Mouse (Mus musculus) forebrain, embryonic 14.5 days (tissue): Measurements from ENCODE around the gene Ccr6. TPM values are rescaled to one million over a fixed set of nuclear protein-coding genes. Genes with fewer than 3 reads are reported as not detected.

Experiments used
- ATAC-seq: fragments of 200-750 bp; cut with Nextera tagmentation; 2 replicates; pipeline ENCODE4 v1.8.0; 2017; ENCODE audit warnings: mild to moderate bottlenecking, moderate library complexity
- DNase-seq: peaks from one replicate; pipeline ENCODE4 v3.0.0-alpha.2; 2015; ENCODE audit warnings: low spot score
- H3K27ac ChIP-seq: fragments of 300-500 bp; sonication (generic); 2 replicates; pipeline ENCODE4 v1.5.1; 2014; ENCODE audit warnings: low read depth, mild to moderate bottlenecking, control low read depth, low read length, moderate library complexity
- H3K27me3 ChIP-seq: fragments of 300-500 bp; sonication (generic); replicated peaks from 2 replicates; pipeline ENCODE4 v1.6.1; 2014; ENCODE audit warnings: low read length, control low read depth, mixed read lengths; ENCODE audit not compliant: control insufficient read depth, insufficient read depth
- H3K36me3 ChIP-seq: fragments of 300-500 bp; sonication (generic); 2 replicates; pipeline ENCODE4 v1.6.1; 2014; ENCODE audit warnings: low read length, control low read depth; ENCODE audit not compliant: control insufficient read depth, insufficient read depth
- H3K4me1 ChIP-seq: fragments of 300-500 bp; sonication (generic); 2 replicates; pipeline ENCODE4 v1.6.1; 2014; ENCODE audit warnings: antibody characterized with exemption, low read length, control low read depth; ENCODE audit not compliant: control insufficient read depth, insufficient read depth
- H3K4me2 ChIP-seq: fragments of 300-500 bp; sonication (generic); 2 replicates; pipeline ENCODE4 v1.6.1; 2014; ENCODE audit warnings: mild to moderate bottlenecking, control low read depth, low read length
- H3K4me3 ChIP-seq: fragments of 300-500 bp; sonication (generic); 2 replicates; pipeline ENCODE4 v1.5.1; 2014; ENCODE audit warnings: low read depth, low read length, control low read depth
- H3K9ac ChIP-seq: fragments of 300-500 bp; sonication (generic); 2 replicates; pipeline ENCODE4 v1.6.1; 2014; ENCODE audit warnings: mild to moderate bottlenecking, low read length, control low read depth, moderate library complexity
- H3K9me3 ChIP-seq: fragments of 300-500 bp; sonication (generic); replicated peaks from 2 replicates; pipeline ENCODE4 v1.6.1; 2016; ENCODE audit warnings: low read length, control low read depth, mixed read lengths; ENCODE audit not compliant: control insufficient read depth
- WGBS: fragments of 180-500 bp; shearing (Covaris S2); extraction: QIAGEN DNeasy Blood & Tissue Kit; methylation state at CpG from one replicate; pipeline ENCODE4 v1.1.7; 2014; 5-methylcytosine and 5-hydroxymethylcytosine counted together
- polyA plus RNA-seq: library from polyadenylated mRNA; unstranded; fragments of >200 nt; fragmentation: Nextera tagmentation; extraction: Ambion mirVana; gene quantifications from 2 replicates; pipeline ENCODE4 v1.2.1, GENCODE M21; 2014

The Ccr6 gene
- polyA plus RNA-seq, 1 experiment from 2014 or later, result not detected

DNA sequence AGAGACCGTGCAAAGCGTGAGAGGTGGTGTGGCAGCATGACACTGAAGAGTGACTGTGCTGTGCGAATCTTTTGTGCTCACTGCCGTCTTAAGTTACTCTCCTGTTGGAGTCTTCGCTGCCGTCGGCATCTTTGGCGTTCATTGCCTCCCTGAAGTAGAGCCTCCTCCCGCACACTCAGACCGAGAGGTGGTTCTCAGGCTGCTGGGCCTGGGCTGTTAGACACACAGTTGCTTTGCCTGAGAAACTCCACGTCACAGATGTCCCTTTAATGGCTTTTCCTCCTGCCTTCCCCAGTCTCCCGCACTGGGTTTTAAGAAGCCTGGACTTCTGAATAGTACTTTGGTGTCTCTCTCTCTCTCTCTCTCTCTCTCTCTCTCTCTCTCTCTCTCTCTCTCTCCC lies 5.8 kb downstream of the Ccr6 start:
- Histone ChIP-seq H3K9ac (no peak overlapping the region), H3K36me3 (no peaks in the 10 kb centered on the region), H3K4me3 (no peak overlapping the region), H3K4me2 (no peak overlapping the region), H3K27ac (no peak overlapping the region), H3K9me3 (no peaks in the 10 kb centered on the region), H3K4me1 (no peaks in the 10 kb centered on the region), H3K27me3 (no peaks in the 10 kb centered on the region)
- no peak for DNase-seq
- 69% methylated on average over 12 of the region's 12 CpGs for WGBS
- no peak for ATAC-seq

DNA sequence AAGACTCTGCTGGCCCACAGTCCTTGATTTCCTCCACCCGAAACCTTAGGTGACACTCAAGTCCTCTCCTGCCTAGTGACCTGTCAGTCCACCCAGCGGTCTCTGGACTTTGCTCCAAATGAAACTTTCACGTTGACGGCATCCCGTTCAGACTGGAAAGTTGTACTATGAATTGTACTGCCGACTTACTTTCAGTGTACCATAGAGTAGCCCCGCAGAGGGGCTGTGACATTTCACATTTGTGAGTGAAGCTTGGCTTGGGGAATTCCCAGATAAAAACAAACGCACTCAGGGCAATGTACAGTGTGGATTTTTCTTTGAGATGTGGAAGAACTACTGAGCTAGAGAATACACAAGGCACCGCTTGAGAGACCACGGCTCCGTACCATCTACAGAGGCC lies 6.3 kb downstream of the Ccr6 start:
- Histone ChIP-seq H3K27me3 (no peaks in the 10 kb centered on the region), H3K36me3 (no peaks in the 10 kb centered on the region), H3K9ac (no peak overlapping the region), H3K9me3 (no peaks in the 10 kb centered on the region), H3K4me3 (no peak overlapping the region), H3K27ac (no peak overlapping the region), H3K4me1 (no peaks in the 10 kb centered on the region), H3K4me2 (no peak overlapping the region)
- ATAC-seq (no peak), DNase-seq (no peak)
- 93% methylated on average over 11 of the region's 11 CpGs for WGBS

GRCm38 (mm10) chr17:8244124-8244523 lies 8.3 kb downstream of the Ccr6 start:
- Histone ChIP-seq H3K27ac (no peak overlapping the region), H3K9ac (no peak overlapping the region), H3K9me3 (no peaks in the 10 kb centered on the region), H3K4me3 (no peak overlapping the region), H3K4me2 (no peak overlapping the region), H3K36me3 (no peaks in the 10 kb centered on the region), H3K4me1 (no peaks in the 10 kb centered on the region), H3K27me3 (no peaks in the 10 kb centered on the region)
- 80% methylated on average over 2 of the region's 2 CpGs for WGBS
- ATAC-seq (no peak), DNase-seq (no peak)

- no peak overlapping the region for H3K4me2 ChIP-seq
- ATAC-seq (no peak), DNase-seq (no peak)
- H3K9me3 ChIP-seq, result no peaks in the 10 kb centered on the region
- no peak overlapping the region for H3K4me3 ChIP-seq
- WGBS, result 62% methylated on average over 4 of the region's 4 CpGs
- no peaks in the 10 kb centered on the region for H3K4me1 ChIP-seq
- H3K27me3 ChIP-seq, result no peaks in the 10 kb centered on the region
- no peaks in the 10 kb centered on the region for H3K36me3 ChIP-seq
- no peak overlapping the region for H3K27ac ChIP-seq
- H3K9ac ChIP-seq, result no peak overlapping the region
These were observed 10.4 kb downstream of the Ccr6 start for GRCm38 (mm10) chr17:8246102-8246754.

DNA sequence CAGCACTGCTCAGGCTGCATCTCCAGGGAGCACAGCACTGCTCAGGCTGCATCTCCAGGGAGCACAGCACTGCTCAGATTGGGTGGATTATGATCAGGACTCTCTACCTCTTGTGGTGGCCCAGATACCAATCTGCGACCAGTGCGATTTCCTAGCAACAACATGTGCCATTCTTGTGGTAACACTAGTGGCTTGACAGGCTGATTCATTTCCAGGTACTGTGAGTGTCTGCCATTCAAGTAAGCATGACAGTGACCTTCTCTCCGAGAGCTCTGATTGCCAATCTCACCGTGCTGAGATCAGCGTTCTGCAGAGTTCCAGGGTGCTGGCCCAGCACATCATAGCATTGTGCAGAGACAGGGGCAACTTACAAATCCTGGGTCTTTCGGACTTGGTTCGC lies 15.9 kb downstream of the Ccr6 start:
- 95% methylated on average over 7 of the region's 7 CpGs for WGBS
- ATAC-seq, result no peak

GRCm38 (mm10) chr17:8254268-8254667 lies 18.4 kb downstream of the Ccr6 start:
- no peak for DNase-seq

More for the DNA sequence above, 15.9 kb downstream of the Ccr6 start:
- DNase-seq, result no peak
- Histone ChIP-seq H3K4me2 (no peak overlapping the region), H3K9me3 (no peaks in the 10 kb centered on the region), H3K4me3 (no peak overlapping the region), H3K9ac (no peak overlapping the region), H3K4me1 (no peaks in the 10 kb centered on the region), H3K27ac (no peak overlapping the region), H3K27me3 (no peaks in the 10 kb centered on the region), H3K36me3 (no peaks in the 10 kb centered on the region)

DNA sequence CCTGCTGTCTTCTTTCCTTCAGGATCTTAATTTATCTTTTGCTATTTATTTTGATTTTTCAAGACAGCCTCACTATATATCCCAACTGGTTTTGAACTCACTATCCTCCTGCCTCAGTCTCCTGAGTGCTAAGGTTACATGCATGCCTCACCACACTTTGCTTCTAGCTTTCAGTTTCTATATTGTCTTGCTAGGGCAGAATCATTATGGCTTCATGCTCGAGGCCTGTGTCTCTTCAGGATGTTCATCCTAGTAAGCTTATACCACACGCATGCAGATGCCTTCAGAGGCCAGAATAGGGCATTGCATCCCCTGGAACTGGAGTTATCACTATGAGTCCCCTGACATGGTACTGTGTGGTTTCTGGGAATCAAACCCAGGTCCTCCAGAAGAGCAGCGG lies 19.1 kb downstream of the Ccr6 start:
- Histone ChIP-seq H3K9me3 (no peaks in the 10 kb centered on the region), H3K9ac (no peak overlapping the region), H3K36me3 (no peaks in the 10 kb centered on the region), H3K27me3 (no peaks in the 10 kb centered on the region), H3K4me1 (no peaks in the 10 kb centered on the region), H3K4me2 (no peak overlapping the region), H3K27ac (no peak overlapping the region), H3K4me3 (no peak overlapping the region)
- DNase-seq (no peak), ATAC-seq (no peak)
- 77% methylated on average over 3 of the region's 3 CpGs for WGBS

More at GRCm38 (mm10) chr17:8254268-8254667, 18.4 kb downstream of the Ccr6 start:
- H3K9me3 ChIP-seq, result no peaks in the 10 kb centered on the region
- H3K27ac ChIP-seq, result no peak overlapping the region
- no peak overlapping the region for H3K4me2 ChIP-seq
- H3K4me1 ChIP-seq, result no peaks in the 10 kb centered on the region
- H3K27me3 ChIP-seq, result no peaks in the 10 kb centered on the region
- H3K9ac ChIP-seq, result no peak overlapping the region
- no peak overlapping the region for H3K4me3 ChIP-seq
- ATAC-seq, result no peak
- H3K36me3 ChIP-seq, result no peaks in the 10 kb centered on the region

GRCm38 (mm10) chr17:8255583-8255982 lies 19.7 kb downstream of the Ccr6 start:
- Histone ChIP-seq H3K27me3 (no peaks in the 10 kb centered on the region), H3K36me3 (no peaks in the 10 kb centered on the region), H3K4me2 (no peak overlapping the region), H3K4me3 (no peak overlapping the region), H3K4me1 (no peaks in the 10 kb centered on the region), H3K27ac (no peak overlapping the region), H3K9ac (no peak overlapping the region), H3K9me3 (no peaks in the 10 kb centered on the region)
- DNase-seq (no peak), ATAC-seq (no peak)
- WGBS, result 90% methylated on average over 6 of the region's 6 CpGs

- Histone ChIP-seq H3K36me3 (no peaks in the 10 kb centered on the region), H3K4me2 (no peak overlapping the region), H3K4me1 (no peaks in the 10 kb centered on the region), H3K4me3 (no peak overlapping the region), H3K27ac (no peak overlapping the region), H3K9ac (no peak overlapping the region), H3K9me3 (no peaks in the 10 kb centered on the region), H3K27me3 (no peaks in the 10 kb centered on the region)
- WGBS, result 78% methylated on average over 8 of the region's 8 CpGs
- ATAC-seq, result no peak
- no peak for DNase-seq
These were observed 21.1 kb downstream of the Ccr6 start for GRCm38 (mm10) chr17:8256982-8257381.
